Mouse (Mus musculus) embryonic facial prominence, embryonic 11.5 days (tissue): ENCODE measurements around the gene Dhx16. TPM values are rescaled to one million over a fixed set of nuclear protein-coding genes. Genes with fewer than 3 reads are reported as not detected.
"Not testable (repeated sequence)": the region's sequence is repeated elsewhere in the genome, so short reads cannot be mapped to it uniquely, and the experiment has no call there.

Experiments used
- ATAC-seq: fragments of 200-750 bp; cut with Nextera tagmentation; replicated peaks from 2 replicates; pipeline ENCODE4 v1.8.0; 2017; ENCODE audit warnings: low read depth; ENCODE audit not compliant: insufficient number of reproducible peaks, low FRiP score, low TSS enrichment
- DNase-seq: peaks from one replicate; pipeline ENCODE4 v3.0.0-alpha.2; 2015; ENCODE audit warnings: low spot score
- H3K27ac ChIP-seq: fragments of 300-500 bp; sonication (generic); replicated peaks from 2 replicates; pipeline ENCODE4 v1.5.1; 2014; ENCODE audit warnings: mild to moderate bottlenecking, low read depth, low read length, control low read depth
- H3K27me3 ChIP-seq: fragments of 300-500 bp; sonication (generic); 2 replicates; pipeline ENCODE4 v1.6.1; 2014; ENCODE audit warnings: mild to moderate bottlenecking, low read length, moderate library complexity, mixed read lengths; ENCODE audit not compliant: control insufficient read depth, insufficient read depth
- H3K36me3 ChIP-seq: fragments of 300-500 bp; sonication (generic); replicated peaks from 2 replicates; pipeline ENCODE4 v1.6.1; 2014; ENCODE audit warnings: low read depth, mild to moderate bottlenecking, low read length, moderate library complexity, mixed read lengths; ENCODE audit not compliant: control insufficient read depth, insufficient read depth
- H3K4me1 ChIP-seq: fragments of 300-500 bp; sonication (generic); 2 replicates; pipeline ENCODE4 v1.6.1; 2014; ENCODE audit warnings: low read length, mixed read lengths; ENCODE audit not compliant: control insufficient read depth, insufficient read depth
- H3K4me2 ChIP-seq: fragments of 300-500 bp; sonication (generic); 2 replicates; pipeline ENCODE4 v1.6.1; 2014; ENCODE audit warnings: low read depth, mild to moderate bottlenecking, control low read depth, low read length, moderate library complexity
- H3K4me3 ChIP-seq: fragments of 300-500 bp; sonication (generic); 2 replicates; pipeline ENCODE4 v1.5.1; 2014; ENCODE audit warnings: low read depth, low read length, control low read depth
- H3K9ac ChIP-seq: fragments of 300-500 bp; sonication (generic); replicated peaks from 2 replicates; pipeline ENCODE4 v1.6.1; 2014; ENCODE audit warnings: mild to moderate bottlenecking, control low read depth, low read length
- H3K9me3 ChIP-seq: fragments of 300-500 bp; sonication (generic); replicated peaks from 2 replicates; pipeline ENCODE4 v1.6.1; 2016; ENCODE audit warnings: mild to moderate bottlenecking, low read length, inconsistent platforms, mixed read lengths; ENCODE audit not compliant: control insufficient read depth
- WGBS: fragments of 180-500 bp; shearing (Covaris S2); extraction: QIAGEN DNeasy Blood & Tissue Kit; methylation state at CpG from one replicate; pipeline ENCODE4 v1.1.7; 2014; 5-methylcytosine and 5-hydroxymethylcytosine counted together
- polyA plus RNA-seq: library from polyadenylated mRNA; unstranded; fragments of >200 nt; fragmentation: Nextera tagmentation; extraction: Ambion mirVana; gene quantifications from 2 replicates; pipeline ENCODE4 v1.2.1, GENCODE M21; 2014

Gene Dhx16
- polyA plus RNA-seq, 1 experiment from 2014 or later = 38.6 TPM

DNA sequence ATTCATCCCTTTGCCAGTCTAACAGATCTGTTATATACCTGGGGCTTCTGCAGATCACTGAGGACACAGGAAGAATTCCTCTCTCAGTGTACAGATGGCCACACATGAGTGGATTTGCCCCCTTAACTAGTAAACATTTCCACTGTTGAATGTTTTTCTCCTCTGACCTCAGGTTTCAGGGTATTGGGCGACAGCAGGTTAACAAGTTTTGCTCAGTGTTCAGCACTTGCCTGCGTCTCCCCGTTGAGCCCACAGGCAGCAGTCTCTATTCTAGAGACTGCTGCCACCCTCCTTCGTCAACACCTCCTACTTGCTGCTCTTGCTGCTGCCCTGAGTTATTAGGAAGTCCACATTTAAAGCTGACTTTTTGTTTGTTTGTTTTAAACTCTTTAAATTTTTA lies 42.1 kb downstream of the Dhx16 start:
- 83% methylated on average over 4 of the region's 4 CpGs for whole genome bisulfite sequencing
- H3K36me3 ChIP-seq = peaks cover 10% of the 10 kb centered on the region

DNA sequence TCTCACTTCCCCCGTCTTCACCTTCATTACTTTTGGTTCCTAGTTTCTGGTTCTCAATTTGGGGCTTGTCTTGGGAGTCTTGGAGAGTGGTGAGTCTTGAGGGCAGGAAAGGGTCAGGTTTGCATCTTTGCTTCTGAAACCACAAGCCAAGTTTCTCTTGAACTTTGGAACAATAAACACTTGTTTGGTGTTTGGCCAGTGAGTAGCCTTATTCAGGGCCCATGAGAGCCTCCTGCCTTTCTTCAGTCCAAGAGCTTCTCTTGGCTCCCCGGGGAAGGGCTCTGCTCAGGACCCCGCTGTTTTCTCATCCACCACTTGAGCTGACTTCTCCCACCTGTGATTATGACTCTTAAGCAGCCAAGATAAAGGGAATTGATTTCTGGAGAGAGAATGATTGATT lies 42.9 kb downstream of the Dhx16 start:
- no peak overlapping the region for H3K4me3 ChIP-seq
- H3K4me2 ChIP-seq = no peak overlapping the region
- no peaks in the 10 kb centered on the region for H3K9me3 ChIP-seq
- ATAC-seq (no peak), DNase-seq (no peak)
- H3K27ac ChIP-seq = no peak overlapping the region
- H3K27me3 ChIP-seq = no peaks in the 10 kb centered on the region
- WGBS = 87% methylated on average over 3 of the region's 3 CpGs
- H3K4me1 ChIP-seq = no peaks in the 10 kb centered on the region; the same call in 1 of the 2 replicates
- H3K9ac ChIP-seq = no peak overlapping the region
- peaks cover 12% of the 10 kb centered on the region for H3K36me3 ChIP-seq

More for the DNA sequence above, 42.1 kb downstream of the Dhx16 start:
- no peaks in the 10 kb centered on the region; the same call in 1 of the 2 replicates for H3K4me1 ChIP-seq
- no peak overlapping the region for H3K27ac ChIP-seq
- no peak for ATAC-seq
- no peak overlapping the region for H3K4me3 ChIP-seq
- no peaks in the 10 kb centered on the region for H3K27me3 ChIP-seq
- H3K9ac ChIP-seq = no peak overlapping the region
- no peak overlapping the region for H3K4me2 ChIP-seq
- DNase-seq = no peak
- no peaks in the 10 kb centered on the region for H3K9me3 ChIP-seq

DNA sequence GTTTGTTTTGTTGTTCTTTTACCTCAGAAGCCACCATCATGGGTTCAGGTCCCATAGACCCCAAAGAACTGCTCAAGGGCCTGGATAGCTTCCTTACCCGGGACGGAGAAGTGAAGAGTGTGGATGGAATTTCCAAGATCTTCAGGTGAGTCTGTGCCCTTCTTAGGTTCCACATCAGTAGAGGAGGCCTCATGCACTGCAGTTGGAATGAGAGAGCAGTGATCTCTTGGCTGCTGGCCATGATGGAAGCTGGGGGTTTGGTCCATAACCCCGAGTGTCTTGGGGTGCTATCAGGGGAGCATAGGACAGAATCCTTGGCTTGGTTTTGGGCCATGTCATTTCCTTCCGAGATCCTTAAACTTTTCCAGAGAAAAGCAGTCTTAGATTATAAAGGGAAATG lies 43.7 kb downstream of the Dhx16 start:
- ATAC-seq (no peak), DNase-seq (no peak)
- H3K9ac ChIP-seq = no peak overlapping the region
- H3K27me3 ChIP-seq = no peaks in the 10 kb centered on the region
- no peak overlapping the region for H3K4me2 ChIP-seq
- H3K36me3 ChIP-seq = peaks cover 17% of the 10 kb centered on the region
- no peak overlapping the region for H3K27ac ChIP-seq
- H3K4me3 ChIP-seq = no peak overlapping the region
- H3K4me1 ChIP-seq = no peaks in the 10 kb centered on the region; the same call in 1 of the 2 replicates
- WGBS = 91% methylated on average over 4 of the region's 4 CpGs
- no peaks in the 10 kb centered on the region for H3K9me3 ChIP-seq

DNA sequence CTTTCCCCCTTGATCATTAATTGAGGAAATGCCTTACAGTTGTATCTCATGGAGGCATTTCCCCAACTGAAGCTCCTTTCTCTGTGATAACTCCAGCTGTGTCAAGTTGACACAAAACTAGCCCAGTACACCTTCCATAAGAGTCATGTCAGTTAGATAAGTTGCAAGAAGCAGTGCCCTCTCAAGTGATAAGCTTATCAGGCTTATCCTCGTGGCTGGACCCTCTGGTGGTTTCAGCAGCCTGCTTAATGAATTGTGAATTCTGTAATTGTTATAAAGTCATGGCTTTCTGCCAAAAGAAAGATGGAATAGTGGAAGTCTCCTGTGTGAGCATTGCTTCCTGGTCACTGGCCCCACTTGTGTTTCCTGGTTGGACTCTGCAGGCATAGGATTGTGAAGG lies 47.9 kb downstream of the Dhx16 start:
- no peaks in the 10 kb centered on the region for H3K27me3 ChIP-seq
- WGBS = 88% methylated on average over 1 of the region's 1 CpGs
- H3K4me3 ChIP-seq = no peak overlapping the region
- no peaks in the 10 kb centered on the region for H3K9me3 ChIP-seq
- no peak for DNase-seq
- H3K36me3 ChIP-seq = peaks cover 31% of the 10 kb centered on the region
- H3K4me2 ChIP-seq = no peak overlapping the region
- no peaks in the 10 kb centered on the region for H3K4me1 ChIP-seq
- H3K9ac ChIP-seq = no peak overlapping the region
- ATAC-seq = no peak
- H3K27ac ChIP-seq = no peak overlapping the region

DNA sequence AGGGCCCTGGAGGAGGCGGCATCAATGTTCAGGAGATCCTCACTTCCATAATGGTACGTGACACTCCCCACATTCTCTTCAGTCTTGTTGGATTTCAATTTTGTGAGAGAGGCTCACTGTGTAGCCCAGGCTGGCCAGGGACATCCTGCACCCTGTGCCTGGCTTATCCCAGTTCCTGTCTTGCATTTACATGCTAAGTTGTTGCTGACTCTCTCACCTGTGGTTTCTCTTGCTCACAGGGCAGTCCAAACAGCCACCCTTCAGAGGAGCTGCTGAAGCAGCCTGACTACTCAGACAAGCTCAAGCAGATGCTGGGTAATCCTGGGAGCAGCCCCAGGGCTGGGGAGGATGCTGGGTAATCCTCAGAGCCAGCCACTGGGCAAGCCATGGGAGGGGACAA lies 49.9 kb downstream of the Dhx16 start:
- H3K9me3 ChIP-seq = no peaks in the 10 kb centered on the region
- no peak overlapping the region for H3K27ac ChIP-seq
- H3K36me3 ChIP-seq = peaks cover 26% of the 10 kb centered on the region
- H3K9ac ChIP-seq = no peak overlapping the region
- H3K4me2 ChIP-seq = no peak overlapping the region
- no peaks in the 10 kb centered on the region for H3K4me1 ChIP-seq
- H3K4me3 ChIP-seq = no peak overlapping the region
- H3K27me3 ChIP-seq = no peaks in the 10 kb centered on the region
- WGBS = 91% methylated on average over 2 of the region's 2 CpGs
- ATAC-seq (no peak), DNase-seq (no peak)

DNA sequence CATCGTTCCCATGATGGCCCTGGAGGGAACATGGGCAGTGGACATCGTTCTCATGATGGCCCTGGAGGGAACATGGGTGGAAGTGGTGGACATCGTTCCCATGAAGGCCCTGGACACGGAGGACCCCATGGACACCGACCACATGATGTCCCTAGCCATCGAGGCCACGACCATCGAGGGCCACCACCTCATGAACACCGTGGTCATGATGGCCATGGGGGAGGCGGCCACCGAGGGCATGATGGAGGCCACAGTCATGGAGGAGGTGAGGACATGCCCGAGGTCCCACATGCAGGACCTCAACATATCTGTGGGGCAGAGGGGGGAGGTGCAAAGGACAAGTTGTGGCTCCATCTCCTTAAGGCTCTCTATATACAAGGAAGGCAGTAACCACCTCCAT lies 51.0 kb downstream of the Dhx16 start:
- peaks cover 23% of the 10 kb centered on the region for H3K36me3 ChIP-seq
- H3K27ac ChIP-seq = no peak overlapping the region
- no peak for ATAC-seq
- no peaks in the 10 kb centered on the region for H3K9me3 ChIP-seq
- no peak for DNase-seq
- no peak overlapping the region for H3K4me2 ChIP-seq
- no peaks in the 10 kb centered on the region for H3K4me1 ChIP-seq
- H3K9ac ChIP-seq = no peak overlapping the region
- no peaks in the 10 kb centered on the region for H3K27me3 ChIP-seq
- H3K4me3 ChIP-seq = no peak overlapping the region
- WGBS = 96% methylated on average over 12 of the region's 12 CpGs

DNA sequence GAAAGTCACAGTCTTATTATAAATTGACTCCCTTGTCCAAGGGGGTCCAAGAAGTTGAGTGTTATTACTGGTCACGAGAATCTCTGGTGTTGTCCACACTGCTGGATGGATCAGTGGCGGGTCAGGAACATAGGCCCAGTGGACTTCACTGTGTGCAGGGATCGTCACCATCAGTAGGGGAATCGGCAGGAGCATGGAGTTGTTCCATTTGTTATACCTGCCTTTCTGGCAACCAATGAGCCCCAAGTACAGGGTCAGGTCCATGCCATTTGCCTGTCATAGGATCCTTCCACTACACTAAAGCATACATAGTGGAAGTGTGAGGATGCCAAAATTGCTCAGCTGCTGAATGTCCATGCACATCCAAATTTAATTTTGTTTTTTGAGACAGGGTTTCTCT lies 53.0 kb downstream of the Dhx16 start:
- no peak overlapping the region for H3K9ac ChIP-seq
- DNase-seq = no peak
- no peaks in the 10 kb centered on the region for H3K4me1 ChIP-seq
- H3K9me3 ChIP-seq = no peaks in the 10 kb centered on the region
- WGBS = 82% methylated on average over 4 of the region's 4 CpGs
- ATAC-seq = no peak
- no peak overlapping the region for H3K4me3 ChIP-seq
- peaks cover 19% of the 10 kb centered on the region for H3K36me3 ChIP-seq
- no peak overlapping the region for H3K4me2 ChIP-seq
- no peak overlapping the region for H3K27ac ChIP-seq
- no peaks in the 10 kb centered on the region for H3K27me3 ChIP-seq

DNA sequence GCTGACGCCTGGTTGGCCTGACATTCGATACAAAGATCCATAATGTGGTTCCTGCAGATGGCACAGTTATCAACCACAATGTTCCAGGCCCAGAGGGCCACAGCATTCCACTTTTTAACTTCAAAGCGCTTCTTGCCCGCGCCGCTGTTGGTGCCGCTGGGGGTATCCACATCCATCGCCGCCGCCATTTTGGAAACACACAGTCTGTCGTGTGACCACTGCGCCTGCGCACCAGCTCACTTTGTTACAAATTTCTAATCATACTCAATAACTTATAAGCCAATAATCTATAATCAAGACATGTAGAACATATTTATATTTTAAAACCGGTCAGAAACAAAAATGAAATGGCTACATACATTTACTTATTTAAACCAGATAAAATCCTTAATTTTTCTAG lies 56.1 kb downstream of the Dhx16 start:
- H3K27me3 ChIP-seq, H3K4me1 ChIP-seq, H3K4me2 ChIP-seq, DNase-seq, ATAC-seq, H3K9me3 ChIP-seq, H3K27ac ChIP-seq, H3K36me3 ChIP-seq, H3K4me3 ChIP-seq, H3K9ac ChIP-seq: not testable (repeated sequence)
- 91% methylated on average over 14 of the region's 14 CpGs for WGBS
